In the genomic region with DNA sequence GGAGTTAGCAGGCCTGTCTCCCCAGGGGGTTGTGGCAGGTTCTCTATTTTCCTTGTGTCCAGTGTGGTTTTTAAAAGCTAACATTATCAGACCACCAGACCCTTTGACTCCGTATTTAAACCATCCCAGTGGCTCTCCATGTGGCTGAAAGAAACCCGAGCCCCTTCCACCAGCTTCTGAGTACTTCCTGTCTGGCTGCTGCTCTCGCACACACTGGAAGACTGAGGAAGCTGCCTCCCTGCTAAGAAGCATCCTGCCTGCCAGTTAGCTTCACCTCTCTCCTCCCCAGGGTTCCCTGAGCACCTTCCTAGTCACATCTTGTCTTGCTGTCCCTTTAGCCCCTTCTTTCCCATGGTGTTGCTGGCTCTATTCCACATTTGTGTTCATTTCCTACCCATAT, we compare ENCODE assay signal across 12 mouse cellular contexts. TPM values are rescaled to one million over a fixed set of nuclear protein-coding genes. Genes with fewer than 3 reads are reported as not detected.
"Had no signal": no experiment of that assay in that cellular context is flagged by ENCODE, and none has a peak within 500 bp of the region (broad histone marks: within the 10 kb centered on the region; RNA-seq: fewer than 3 reads in every experiment).

No protein-coding gene starts in this region.

- H3K9me3 ChIP-seq: limb, embryonic 13.5 days; liver, embryonic 12.5 days; liver, embryonic 15.5 days; lung, embryonic 15.5 days; megakaryocyte, embryonic 14.5 days; midbrain, embryonic 10.5 days; midbrain, embryonic 13.5 days; neural tube, embryonic 13.5 days had no signal

- H3K4me3 ChIP-seq: left cerebral cortex, adult 2 months; limb, embryonic 13.5 days; liver, embryonic 12.5 days; liver, embryonic 15.5 days; lung, embryonic 15.5 days; megakaryocyte, embryonic 14.5 days; midbrain, embryonic 10.5 days; midbrain, embryonic 13.5 days; myocyte; neural tube, embryonic 13.5 days had no signal

- DNase-seq: lung, adult 18-20 months; thymus, adult 18-20 months had no signal

- H3K27me3 ChIP-seq: limb, embryonic 13.5 days; liver, embryonic 12.5 days; liver, embryonic 15.5 days; lung, embryonic 15.5 days; midbrain, embryonic 13.5 days; neural tube, embryonic 13.5 days had no signal

- H3K36me3 ChIP-seq: limb, embryonic 13.5 days; liver, embryonic 12.5 days; liver, embryonic 15.5 days; lung, embryonic 15.5 days; midbrain, embryonic 10.5 days; midbrain, embryonic 13.5 days; neural tube, embryonic 13.5 days had no signal

- H3K4me1 ChIP-seq: liver, embryonic 12.5 days; liver, embryonic 15.5 days had no signal

- H3K27ac ChIP-seq: left cerebral cortex, adult 2 months; limb, embryonic 13.5 days; liver, embryonic 12.5 days; liver, embryonic 15.5 days; lung, embryonic 15.5 days; midbrain, embryonic 10.5 days; midbrain, embryonic 13.5 days; neural tube, embryonic 13.5 days had no signal

- H3K4me2 ChIP-seq: limb, embryonic 13.5 days; liver, embryonic 12.5 days; liver, embryonic 15.5 days; lung, embryonic 15.5 days; midbrain, embryonic 13.5 days; neural tube, embryonic 13.5 days had no signal

- ATAC-seq: liver, embryonic 12.5 days had no signal

- H3K9ac ChIP-seq: limb, embryonic 13.5 days; liver, embryonic 12.5 days; liver, embryonic 15.5 days; lung, embryonic 15.5 days; midbrain, embryonic 13.5 days; neural tube, embryonic 13.5 days had no signal

RNA-seq across cellular contexts. Expression of gene Vwa2, which starts 33.8 kb away (rescaled TPM):
- polyA plus RNA-seq: liver, embryonic 15.5 days had no signal
